Mouse (Mus musculus) adrenal gland, postnatal 25 days (tissue): Measurements from ENCODE around the gene Sstr4. TPM values are rescaled to one million over a fixed set of nuclear protein-coding genes. Genes with fewer than 3 reads are reported as not detected.
A peak's percentile ranks its signal among the peaks of the same experiment; 100 is the strongest.

Experiments
- DNase-seq: peaks from one replicate; pipeline ENCODE4 v3.0.0; 2021; ENCODE audit warnings: mixed read lengths
- total RNA-seq: library from RNA; stranded (reverse); gene quantifications from 2 replicates; pipeline ENCODE4 v1.2.3, GENCODE M21; 2021

The Sstr4 gene
- total RNA-seq, 1 experiment from 2014 or later: not detected

DNA sequence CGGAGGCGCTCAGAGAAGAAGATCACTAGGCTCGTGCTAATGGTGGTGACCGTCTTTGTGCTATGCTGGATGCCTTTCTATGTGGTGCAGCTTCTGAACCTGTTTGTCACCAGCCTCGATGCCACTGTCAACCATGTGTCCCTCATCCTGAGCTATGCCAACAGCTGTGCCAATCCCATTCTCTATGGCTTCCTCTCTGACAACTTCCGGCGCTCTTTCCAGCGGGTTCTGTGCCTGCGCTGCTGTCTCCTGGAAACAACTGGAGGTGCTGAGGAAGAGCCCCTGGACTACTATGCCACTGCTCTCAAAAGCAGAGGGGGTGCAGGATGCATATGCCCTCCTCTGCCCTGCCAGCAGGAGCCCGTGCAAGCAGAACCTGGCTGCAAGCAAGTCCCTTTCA lies 1.1 kb downstream of the Sstr4 start:
- DNase-seq: no peak

DNA sequence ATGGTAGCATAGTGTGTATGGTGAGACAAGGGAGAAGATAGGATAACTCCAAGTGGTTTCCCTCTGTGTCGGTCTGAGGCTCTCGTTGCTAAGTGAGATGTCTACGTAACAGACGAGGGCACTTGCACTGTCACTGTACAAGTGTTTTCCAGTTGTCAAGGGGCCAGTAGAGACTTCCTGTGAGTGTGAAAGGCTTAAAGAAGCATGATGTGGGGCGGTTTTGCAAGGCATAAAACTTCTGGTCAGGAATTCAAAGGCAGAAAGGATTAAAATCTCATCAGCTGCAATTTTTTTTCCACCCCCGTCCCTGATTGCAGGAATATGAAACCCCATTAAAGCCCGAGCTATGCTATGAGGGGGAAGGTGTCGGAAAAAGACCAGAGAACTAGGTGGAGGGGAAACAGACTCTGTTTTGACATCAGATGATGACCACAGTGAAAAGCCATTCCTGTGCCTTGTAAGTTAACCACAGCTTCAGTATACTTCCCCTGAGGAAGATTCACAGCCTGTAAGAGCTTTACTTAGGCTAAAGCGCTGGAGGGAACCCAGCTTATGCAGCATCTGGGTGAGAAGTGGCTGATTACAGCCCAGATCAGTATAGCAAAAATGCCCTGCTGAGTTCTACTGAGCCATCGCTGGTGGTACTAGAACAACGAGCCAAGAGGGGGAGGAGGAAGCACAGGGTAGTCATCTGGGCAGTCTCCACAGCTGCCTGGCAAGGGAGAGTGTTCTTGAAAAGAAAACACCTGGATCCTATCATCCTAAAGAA lies 2.1 kb downstream of the Sstr4 start:
- DNase-seq: no peak

DNA sequence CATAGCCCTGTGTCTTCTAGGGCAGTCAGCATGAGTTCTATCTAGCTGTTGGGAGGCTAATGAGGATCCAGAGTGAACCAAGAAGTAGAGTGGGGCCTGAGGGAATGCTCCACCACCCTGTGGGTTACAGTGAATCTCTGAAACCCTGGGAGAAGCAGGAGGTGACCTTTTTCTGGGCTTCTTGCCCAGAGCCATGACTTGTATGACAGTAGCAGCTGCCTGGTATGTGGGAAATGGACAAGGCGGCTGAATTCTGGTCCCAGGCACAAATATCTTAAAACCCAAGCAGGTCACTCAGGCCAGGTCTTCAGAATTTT lies 2.6 kb downstream of the Sstr4 start:
- peak; percentile 56 for DNase-seq

DNA sequence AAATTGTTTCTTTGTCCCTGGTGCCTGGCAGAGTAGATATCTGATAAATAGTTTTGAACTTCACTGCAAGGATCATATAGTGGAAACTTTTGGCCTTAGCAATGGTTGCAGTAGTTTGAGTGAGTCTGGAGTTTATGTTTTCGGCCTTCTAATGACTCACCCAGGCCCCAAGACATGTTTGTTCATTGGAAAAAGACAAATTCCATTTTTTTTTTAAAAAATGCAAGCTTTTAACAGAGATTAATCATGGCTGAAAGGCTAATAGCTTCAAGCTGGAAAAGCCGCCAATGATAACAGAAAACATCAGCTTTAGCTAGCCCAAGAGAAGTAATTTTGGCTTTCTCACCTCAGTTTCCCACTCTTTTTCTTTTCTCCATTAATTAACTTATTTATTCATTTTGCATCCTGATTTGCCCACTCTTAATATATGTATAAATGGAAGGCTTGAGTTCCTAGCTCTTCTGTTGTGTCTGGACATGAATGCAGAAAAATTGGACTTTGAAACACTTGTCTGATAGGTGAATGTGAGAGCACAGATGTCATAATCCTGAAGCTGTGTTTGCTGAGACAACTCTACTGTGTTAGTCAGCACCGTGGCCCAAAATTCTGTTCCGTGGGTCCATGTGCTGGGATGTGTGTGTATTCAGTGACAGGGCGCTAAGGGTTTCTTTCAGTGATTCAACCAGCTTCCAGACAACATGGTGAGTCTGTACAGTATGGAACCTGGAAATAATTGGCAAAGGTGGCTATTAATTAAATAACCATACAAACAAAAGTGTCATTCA lies 3.9 kb downstream of the Sstr4 start:
- no peak for DNase-seq

DNA sequence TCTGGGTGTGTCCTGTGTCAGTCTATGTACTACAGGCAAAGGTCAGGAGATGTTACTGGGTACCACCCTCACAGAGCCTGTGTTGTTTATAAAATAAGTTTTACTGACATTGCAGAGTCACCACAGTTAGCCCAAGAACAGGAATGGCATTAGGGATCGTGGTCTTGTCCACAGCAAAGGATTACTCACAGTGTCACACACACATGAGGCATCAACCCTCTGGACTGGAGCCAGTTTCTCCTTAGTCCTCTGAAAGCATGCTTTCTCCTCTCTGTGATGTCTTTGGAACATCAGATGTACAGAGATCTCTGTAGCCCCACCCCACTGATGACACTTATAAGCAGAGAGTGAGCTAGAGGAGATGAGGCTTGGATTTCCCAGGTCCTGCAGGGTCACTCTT lies 7.1 kb downstream of the Sstr4 start:
- DNase-seq: no peak

DNA sequence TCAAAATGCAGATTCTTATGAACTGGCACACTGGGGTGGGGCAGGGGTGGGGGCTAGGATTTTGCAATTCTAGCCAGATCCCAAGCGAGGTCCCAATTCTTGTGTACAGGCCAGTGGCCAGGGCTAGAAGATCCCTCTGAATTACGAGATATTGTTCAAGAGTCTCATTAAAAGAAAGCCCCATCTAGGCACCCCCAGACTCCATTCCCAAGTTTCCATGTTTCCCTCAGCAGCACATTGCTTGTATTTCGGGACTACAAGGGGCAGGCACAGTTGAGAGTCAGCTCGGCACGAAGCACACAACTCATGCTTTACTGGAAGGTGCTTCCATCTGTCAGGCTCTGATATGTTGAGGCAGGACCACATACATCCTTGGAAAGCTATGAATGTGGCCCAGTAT lies 9.8 kb downstream of the Sstr4 start:
- DNase-seq: no peak

DNA sequence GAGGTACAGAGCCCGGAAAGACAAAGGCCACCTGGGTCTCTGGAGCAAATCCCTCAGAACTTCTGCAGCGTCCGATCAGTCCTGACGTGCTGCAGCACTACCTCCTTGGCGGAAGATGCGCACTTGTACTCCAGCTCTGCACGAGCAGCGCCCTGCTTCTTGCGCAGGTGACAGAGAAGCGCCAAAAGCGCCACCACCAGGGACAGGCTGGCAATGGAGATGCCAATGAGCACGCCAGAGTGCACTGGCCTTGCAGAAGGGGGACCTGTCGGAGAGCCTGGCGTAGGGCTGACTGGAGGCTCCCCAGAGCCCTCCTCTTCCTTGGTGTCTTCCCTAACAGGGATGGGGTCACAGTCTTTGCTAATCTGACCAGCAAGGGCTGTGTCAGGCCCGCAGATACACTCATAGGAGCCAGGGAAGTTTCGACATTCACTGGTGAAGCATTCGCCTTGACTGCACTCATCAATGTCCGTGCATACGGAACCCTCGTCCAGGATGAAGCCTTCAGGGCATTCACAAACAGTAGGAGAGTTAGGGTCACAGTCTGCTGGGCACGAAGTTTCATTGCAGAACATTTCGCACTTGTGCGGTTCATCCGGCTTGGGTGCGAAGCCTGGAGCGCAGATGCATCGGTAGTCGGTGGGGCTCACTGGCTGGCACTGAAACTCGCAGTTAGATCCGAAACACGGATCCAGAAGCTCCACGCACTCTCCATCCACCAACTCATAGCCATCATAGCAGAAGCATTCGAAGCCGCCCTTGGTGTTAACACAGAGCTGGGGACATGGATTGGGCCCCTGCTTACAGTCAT lies 11.2 kb downstream of the Sstr4 start:
- peak; percentile 34 for DNase-seq

DNA sequence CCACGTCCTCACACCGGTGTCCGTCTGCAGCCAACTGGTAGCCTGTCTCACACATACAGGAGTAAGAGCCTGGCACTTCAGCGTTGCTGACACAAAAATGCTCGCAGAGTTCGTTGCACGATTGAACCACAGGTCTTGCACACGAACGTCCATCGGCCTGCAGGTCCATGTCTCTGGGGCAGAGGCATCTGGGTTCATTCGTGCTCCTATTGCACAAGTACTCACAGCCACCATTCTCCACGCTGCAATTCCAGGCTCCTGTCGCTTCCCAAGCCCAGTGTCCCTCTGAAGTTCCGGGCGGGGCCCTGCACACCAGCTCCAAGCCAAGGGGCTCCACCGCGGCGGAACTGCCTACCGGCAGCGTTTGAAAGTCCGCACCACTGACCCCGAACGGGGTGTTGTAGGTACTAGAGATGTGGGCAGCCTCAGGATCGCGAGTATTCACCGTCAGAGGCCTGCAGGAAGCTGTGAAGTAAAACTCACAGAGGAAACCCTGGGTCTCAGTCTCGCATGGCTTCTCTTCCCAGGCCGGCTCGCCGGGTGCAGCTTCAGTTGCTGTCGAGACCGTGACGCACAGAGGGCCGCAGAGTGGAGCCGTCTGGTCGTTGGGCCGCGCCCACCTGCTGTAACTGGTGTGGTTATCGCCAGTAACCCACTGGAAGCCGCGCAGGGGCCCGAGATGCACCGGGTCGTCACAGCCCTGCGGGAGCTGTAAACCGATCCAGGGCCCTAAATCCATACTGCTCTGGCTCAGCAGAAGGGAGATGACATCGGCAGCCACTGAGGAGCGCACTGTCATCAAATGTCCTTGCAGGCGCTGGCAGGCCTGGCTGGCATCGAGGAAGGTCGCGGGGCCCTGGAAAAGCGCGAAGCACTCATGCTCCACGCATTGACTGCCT lies 12.1 kb downstream of the Sstr4 start:
- peak; percentile 75 for DNase-seq

DNA sequence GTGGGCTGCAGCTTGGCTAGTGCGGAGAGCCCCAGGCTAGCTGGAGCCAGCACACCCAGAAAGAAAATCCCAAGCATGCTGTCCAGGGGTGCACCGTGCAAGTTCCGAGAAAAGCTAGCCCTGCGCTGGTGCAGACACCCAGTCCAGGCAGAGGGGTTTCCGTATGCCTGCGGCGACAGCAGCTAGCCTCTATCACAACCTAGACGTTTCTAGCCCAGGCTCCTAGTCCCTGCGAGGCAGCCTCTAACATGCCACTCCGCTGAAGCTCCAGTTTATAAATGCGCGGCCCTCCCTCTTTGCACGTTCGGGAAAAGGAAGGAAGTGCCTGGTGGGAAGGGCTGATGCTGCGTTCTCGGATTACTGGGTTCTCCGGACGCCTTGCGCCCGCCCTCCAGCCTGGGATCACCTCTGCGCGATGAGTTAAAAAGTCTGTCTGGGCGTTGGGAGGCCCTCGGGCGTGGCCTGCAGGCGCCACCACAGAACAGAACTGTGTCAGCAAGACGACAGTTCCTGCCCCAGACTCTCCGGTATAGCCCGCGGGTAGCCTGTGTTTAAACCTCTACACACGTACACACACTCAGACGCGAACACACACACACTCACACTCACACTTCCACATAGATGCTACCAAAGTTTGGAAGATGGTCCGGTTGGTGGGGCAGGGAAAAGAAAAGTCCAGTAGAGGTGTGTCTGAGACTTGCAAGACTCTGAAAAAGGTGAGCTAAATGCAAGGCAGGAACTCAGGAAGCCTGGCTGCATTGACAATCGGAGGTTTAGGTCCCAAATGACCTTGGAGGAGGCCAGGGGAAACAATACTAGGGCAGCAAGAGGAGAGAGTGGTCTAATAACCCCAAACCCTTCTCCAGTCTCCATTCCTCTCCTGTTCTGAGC lies 13.0 kb downstream of the Sstr4 start, which contains the start of gene Thbd:
Gene Thbd, minus strand, starts transcription at position 319 of the 891 bp plus-strand sequence.
- DNase-seq: peak; percentile 63

DNA sequence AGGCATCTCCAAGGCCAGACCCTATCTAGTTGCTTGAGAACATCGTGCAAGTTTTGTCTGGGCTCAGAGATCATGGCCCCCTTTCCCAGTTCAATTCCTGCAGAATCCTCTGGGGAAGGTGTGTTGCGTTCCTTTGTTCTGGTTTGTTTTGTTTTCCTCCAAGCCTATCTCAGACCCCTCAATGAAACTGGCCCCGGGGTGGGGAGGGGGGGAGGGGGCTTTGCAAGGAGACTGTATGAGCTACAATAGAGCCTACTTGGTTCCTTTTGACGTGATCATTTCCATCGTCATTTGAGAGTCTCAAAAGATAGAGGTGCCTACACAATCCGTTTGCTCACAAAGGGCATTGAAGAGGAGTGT lies 13.6 kb downstream of the Sstr4 start:
- no peak for DNase-seq

DNA sequence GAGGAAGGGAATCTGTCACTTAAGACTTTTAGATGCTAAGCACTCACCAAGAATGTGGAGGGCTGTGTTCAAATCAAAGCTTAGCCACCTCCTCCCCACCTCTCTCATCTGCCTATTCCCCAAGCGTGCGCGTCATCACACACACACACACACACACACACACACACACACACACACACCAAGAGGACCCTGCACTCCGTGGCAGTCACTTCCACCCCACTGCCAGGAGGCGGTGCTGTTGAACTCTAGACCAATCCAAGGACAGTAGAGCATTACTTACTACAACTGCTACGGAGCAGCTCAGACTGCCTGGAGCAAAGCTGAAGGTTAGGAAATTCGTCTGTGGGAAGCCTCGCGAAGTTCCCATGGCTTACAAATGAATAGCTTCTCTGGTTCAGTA lies 14.0 kb downstream of the Sstr4 start:
- peak; percentile 83 for DNase-seq

DNA sequence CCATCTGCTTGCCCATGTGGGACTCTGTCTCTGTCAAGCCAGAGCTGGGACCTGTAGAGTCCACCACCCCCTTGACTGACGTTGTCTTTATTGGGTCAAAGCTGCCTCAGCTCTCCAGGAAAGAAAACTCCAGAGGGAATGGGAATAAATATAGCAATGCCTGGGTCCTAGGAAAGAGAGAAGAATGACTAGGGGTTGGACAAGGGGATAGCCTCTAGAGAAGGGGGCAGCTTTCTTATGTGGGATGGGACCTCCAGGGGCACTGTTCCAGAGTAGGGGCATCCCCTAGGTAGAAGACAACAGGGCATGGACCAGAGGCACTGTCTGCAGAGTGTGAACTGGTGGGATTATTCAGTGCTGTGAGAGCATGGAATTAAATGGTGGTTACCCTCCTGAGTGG lies 14.7 kb downstream of the Sstr4 start:
- no peak for DNase-seq

DNA sequence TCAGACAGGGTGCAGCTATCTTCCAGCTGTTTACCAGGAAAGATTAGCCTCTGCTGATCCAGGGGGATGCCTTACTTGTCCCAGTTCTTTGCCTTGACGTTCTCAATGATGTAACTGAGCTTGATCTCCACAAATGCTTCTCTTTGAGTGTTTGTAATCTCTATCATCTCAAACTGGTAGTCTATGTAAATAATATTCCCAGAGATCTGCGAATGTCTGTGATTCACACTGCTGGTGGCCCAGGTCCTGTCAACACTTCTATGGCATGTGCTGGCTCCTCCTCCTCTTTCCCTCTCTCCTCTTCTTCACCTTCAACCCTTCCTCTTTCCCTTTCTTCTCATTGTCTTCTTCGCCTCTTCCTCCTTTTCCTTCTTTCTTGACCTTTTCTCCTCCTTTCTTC lies 24.0 kb downstream of the Sstr4 start:
- DNase-seq: no peak

DNA sequence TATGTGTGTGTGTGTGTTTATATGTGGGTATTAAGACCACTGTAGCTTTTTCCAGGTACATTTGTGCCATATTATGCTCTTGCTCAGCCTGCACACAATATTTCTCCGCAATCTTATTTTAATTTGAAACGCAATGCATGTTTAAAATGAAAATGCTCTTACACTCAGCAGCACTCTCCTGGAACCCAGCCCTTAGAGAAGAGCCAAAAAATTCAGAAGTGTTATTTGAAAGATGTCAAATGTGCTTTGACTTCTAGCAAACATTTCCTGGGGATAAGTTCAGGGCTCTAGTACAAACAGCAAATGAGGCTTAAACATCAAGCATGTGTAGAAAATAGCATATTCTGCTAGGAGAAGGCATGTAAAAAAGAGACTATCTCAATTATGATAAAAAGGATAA lies 24.6 kb downstream of the Sstr4 start:
- DNase-seq: no peak

DNA sequence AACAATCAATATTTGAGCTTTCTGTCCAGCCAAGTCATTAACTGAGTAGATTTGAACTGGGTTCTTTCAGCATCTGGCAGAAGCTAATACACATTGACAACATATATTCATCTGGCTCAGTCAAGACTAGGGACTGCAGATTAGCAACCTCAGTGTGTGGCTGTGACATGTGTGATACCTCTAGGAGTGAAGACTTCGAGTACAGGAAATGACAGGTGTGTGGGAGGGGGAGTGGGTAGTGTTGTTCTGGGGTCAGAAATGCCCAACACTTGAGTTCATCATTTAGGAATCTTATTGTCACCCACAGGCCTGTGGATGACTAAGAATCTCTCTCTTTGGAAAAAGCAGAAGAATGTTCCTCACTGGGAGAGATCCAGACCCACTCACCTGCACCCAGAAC lies 26.0 kb downstream of the Sstr4 start:
- DNase-seq: no peak

DNA sequence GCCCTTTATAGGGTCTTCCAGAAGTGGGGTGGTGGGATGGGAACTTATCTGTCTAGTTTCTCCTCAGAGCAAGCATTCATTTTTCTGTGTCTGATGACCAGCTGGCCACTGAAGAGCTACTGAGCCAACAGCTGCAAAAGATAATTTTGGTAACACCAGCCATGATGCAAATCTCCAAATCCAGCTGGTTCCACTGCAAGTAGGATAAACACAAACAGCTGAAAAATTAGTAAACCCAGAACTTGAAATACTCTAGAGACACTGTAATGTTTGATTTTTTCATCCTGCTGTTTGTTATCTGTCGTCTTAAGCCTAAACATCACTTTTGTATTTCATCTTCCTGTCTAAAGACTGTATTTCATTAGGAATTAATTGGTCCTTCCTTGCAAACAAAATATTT lies 26.6 kb downstream of the Sstr4 start:
- DNase-seq: no peak

DNA sequence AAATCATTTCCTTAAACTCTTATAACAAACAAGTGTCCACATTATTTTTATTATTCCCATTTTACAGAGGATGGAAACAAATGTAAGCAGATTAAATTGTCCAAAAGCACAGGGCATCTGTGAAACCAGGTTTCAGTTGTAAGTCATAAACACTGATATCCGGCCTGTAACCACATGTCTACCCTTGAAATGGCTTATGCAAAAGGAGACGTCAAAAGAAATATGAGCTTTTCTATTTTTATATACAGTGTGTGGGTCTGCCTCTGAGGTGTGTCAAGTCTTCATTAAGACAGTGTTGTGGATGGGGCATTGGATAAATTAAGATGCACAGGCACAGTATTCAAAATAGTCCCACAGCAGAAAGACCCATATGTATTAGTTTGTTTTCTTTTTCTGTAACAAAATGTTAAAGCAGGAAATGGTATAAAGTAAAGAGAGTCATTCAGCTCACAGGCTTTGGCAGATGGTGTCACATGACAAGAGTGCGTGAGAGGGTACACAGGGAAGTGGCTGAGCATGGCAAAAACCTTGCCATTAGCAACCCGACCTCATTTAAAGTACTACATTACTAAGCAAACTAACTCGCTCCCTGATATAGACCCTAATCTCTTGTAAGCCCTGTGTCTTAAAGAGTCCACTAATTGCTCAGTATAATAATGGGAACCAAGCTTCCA lies 30.7 kb downstream of the Sstr4 start:
- DNase-seq: no peak

DNA sequence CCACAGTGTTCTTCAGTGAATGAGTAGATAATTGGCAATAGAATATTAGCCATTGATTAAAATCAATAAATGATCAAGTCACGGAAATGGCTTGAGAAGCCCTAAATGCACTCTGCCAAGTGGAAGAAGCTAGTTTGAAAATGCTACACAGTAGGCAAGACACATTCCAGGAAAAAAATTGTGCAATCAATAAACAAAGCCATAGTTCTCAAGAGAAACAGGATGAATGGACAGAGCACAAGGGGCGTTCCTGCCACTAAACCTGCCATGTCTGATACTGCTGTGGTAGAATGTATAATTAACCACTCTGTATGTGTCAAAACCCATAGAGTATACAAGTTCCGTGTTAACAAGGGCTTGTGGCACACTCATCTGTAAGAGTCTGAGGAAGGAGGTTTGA lies 32.4 kb downstream of the Sstr4 start:
- DNase-seq: no peak

DNA sequence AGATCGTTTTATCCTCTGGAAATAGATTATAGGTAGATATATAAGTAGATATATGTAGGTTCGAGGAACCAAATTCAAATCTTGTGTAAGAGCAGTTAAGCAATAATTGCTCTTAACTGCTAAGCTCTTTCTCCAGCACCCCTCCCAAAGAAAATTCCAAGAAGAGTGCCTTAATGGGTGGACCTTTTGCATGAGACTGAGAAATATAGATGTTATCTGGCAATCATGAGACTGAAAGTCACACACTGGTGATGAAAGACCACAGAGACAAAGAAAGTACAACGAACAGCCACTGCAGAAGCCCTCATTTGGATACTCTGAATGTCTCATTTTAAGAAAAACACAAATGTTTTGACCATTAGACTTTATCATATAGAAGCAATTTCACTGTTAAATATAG lies 33.4 kb downstream of the Sstr4 start:
- no peak for DNase-seq

DNA sequence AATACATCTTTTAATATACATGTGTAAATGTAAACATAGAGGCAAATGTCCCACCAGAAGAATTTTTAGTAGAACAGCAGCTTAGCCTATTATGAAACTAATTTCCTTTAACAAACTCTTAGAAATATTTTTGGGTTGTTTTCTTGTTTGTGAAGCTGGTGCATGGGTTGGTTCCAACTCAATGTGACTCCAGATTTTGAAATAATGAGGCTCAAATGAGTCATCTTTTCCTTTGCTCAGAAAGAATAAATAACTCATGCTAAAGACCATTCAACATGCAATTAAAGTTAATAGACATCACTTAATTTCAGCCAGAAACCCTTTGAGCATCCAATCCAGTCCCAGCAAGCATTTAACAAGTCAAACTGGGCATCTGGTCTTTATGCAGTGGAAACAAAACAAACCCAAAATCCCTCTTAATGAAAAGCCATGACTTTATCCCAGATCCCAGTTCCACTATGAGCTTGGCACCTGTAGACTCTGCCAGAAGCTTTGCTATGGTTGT lies 33.9 kb downstream of the Sstr4 start:
- no peak for DNase-seq
